Mouse (Mus musculus) kidney, adult 2 months (tissue): Measurements from ENCODE around the gene Ggps1.

Experiments
- CTCF ChIP-seq: fragments of 200-500 bp; conservative IDR thresholded peaks from 2 replicates; pipeline ENCODE4 v1.5.1; 2011; ENCODE audit warnings: low read depth, mild to moderate bottlenecking, control low read depth, low read length, moderate library complexity, mixed read lengths; ENCODE audit not compliant: insufficient read depth, insufficient read length
- POLR2A ChIP-seq: fragments of 200-500 bp; IDR thresholded peaks from one replicate; pipeline ENCODE4 v1.6.1; 2011; ENCODE audit warnings: low read depth, low read length, control low read depth

- no peak for TF ChIP-seq CTCF
- TF ChIP-seq POLR2A: no peak
Measured at GRCm38 (mm10) chr13:14103026-14103425, 39.7 kb upstream of the Ggps1 start.
